Mouse (Mus musculus): ENCODE measurements around the gene Gadl1. TPM values are rescaled to one million over a fixed set of nuclear protein-coding genes. Genes with fewer than 3 reads are reported as not detected.
A peak's percentile ranks its signal among the peaks of the same experiment; 100 is the strongest.

The Gadl1 gene
- polyA plus RNA-seq (2015; fragmentation: Nextera tagmentation; extraction: Ambion mirVana) = 0.60 and 1.00 TPM in 2 replicates

DNA sequence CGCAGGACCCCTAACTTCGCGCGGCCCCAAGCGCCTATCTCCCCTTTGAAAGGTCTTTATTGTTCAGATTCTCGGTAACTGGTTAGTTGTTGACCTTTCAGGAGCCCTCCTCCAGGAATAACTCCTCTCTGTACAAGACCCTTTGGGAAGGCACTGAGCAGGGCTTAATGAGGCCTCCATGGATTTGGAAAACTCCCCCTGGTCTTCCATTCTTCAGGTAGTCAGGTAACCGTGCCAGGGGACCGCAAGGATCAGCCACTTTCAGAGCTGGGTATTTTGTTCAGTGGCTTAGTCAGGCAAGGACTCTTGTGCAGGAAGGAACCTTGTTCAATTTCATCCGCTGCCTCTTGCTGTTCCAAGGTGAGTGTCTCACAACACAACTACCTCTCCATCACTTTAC, at the start of gene Gadl1:
TSS of gene Gadl1 (plus strand) at position 301 of the 400 bp plus-strand sequence.
- Histone ChIP-seq H3K4me1 (peaks cover 19% of the 10 kb centered on the region), H3K27ac (no peak within 1 kb of the TSS), H3K9me3 (no peaks in the 10 kb centered on the region), H3K36me3 (no peaks in the 10 kb centered on the region), H3K27me3 (0 out of 2 replicates have a peak, but pooled peaks cover 4% of the 10 kb centered on the region), H3K9ac (peak within 1 kb of the TSS; percentile 39; the same call in 1 of the 2 replicates), H3K4me3 (peak within 1 kb of the TSS; percentile 11; the same call in 1 of the 2 replicates), H3K4me2 (replicated peaks) (peak within 1 kb of the TSS; percentile 49)
- ATAC-seq (ENCODE audit: low FRiP score, low read depth) = no peak
- 71% methylated on average over 9 of the region's 9 CpGs for WGBS

- H3K9me3 ChIP-seq = no peaks in the 10 kb centered on the region
- no peak overlapping the region for H3K4me2 ChIP-seq (replicated peaks)
- 81% methylated on average over 5 of the region's 5 CpGs for WGBS
- no peaks in the 10 kb centered on the region for H3K4me1 ChIP-seq
- no peak overlapping the region for H3K4me3 ChIP-seq
- no peak overlapping the region for H3K27ac ChIP-seq
- no peaks in the 10 kb centered on the region for H3K36me3 ChIP-seq
- no peak for ATAC-seq (ENCODE audit: low FRiP score, low read depth)
- no peak overlapping the region for H3K9ac ChIP-seq
- no peaks in the 10 kb centered on the region for H3K27me3 ChIP-seq
Measured at GRCm38 (mm10) chr9:115862802-115863201, 46.5 kb upstream of the Gadl1 start.

DNA sequence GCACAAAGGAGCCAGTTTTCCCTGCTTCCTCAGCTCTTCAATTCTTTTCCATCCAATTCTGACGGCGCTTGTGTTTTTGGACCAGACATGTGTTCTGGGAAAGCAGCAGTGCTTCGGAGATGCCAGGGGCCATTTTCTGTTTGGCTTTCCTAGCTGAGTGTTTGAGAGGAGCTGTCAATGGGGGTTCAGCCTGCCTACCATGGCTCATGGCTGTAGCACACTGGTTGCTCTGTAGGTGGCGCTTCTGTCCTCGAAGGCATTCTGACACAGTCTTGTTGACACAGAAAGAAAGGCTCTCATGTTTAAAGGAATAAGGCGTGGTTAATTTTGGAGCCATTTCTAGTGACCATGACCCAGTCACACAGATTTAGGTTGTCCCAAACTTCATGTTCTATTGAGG, 45.9 kb upstream of the Gadl1 start:
- Histone ChIP-seq H3K27me3 (no peaks in the 10 kb centered on the region), H3K36me3 (no peaks in the 10 kb centered on the region), H3K4me3 (no peak overlapping the region), H3K4me1 (no peaks in the 10 kb centered on the region), H3K4me2 (replicated peaks) (no peak overlapping the region), H3K9ac (no peak overlapping the region), H3K27ac (no peak overlapping the region), H3K9me3 (no peaks in the 10 kb centered on the region)
- WGBS = 74% methylated on average over 6 of the region's 6 CpGs
- no peak for ATAC-seq (ENCODE audit: low FRiP score, low read depth)

DNA sequence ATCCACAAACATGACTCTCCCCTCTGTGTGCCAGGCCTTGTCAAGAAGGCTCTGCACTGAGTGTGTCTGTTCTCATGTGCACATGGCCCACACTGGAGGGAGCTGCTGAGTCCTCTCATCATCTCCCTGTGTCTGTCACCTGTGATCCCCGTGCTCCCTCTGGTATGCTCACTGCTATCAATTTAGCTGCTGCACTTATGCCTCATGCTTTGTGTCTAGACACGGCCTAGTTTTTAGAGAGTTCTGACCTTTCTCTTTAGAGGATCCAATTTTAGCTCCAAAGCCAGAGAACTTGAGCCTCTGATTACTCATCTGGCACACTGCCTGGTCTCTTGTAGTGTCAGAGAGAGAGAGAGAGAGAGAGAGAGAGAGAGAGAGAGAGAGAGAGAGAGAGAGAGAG, 42.0 kb upstream of the Gadl1 start:
- Histone ChIP-seq H3K36me3 (no peaks in the 10 kb centered on the region), H3K9ac (no peak overlapping the region), H3K4me2 (replicated peaks) (no peak overlapping the region), H3K4me1 (no peaks in the 10 kb centered on the region), H3K4me3 (no peak overlapping the region), H3K27me3 (no peaks in the 10 kb centered on the region), H3K27ac (no peak overlapping the region), H3K9me3 (no peaks in the 10 kb centered on the region)
- WGBS = 45% methylated on average over 2 of the region's 2 CpGs
- no peak for ATAC-seq (ENCODE audit: low FRiP score, low read depth)

- H3K9me3 ChIP-seq = peaks cover 6% of the 10 kb centered on the region; the same call in 1 of the 2 replicates
- no peaks in the 10 kb centered on the region for H3K4me1 ChIP-seq
- no peak overlapping the region for H3K4me3 ChIP-seq
- no peaks in the 10 kb centered on the region for H3K36me3 ChIP-seq
- no peak overlapping the region for H3K27ac ChIP-seq
- no peak overlapping the region for H3K4me2 ChIP-seq (replicated peaks)
- no peaks in the 10 kb centered on the region for H3K27me3 ChIP-seq
- 88% methylated on average over 13 of the region's 13 CpGs for WGBS
- ATAC-seq (ENCODE audit: low FRiP score, low read depth) = no peak
- H3K9ac ChIP-seq = no peak overlapping the region
Measured at GRCm38 (mm10) chr9:115870168-115870567, 39.1 kb upstream of the Gadl1 start.

GRCm38 (mm10) chr9:115870640-115871039, 38.6 kb upstream of the Gadl1 start:
- 86% methylated on average over 5 of the region's 5 CpGs for WGBS
- H3K27me3 ChIP-seq = no peaks in the 10 kb centered on the region
- no peaks in the 10 kb centered on the region for H3K4me1 ChIP-seq
- no peaks in the 10 kb centered on the region for H3K36me3 ChIP-seq
- no peak overlapping the region for H3K4me2 ChIP-seq (replicated peaks)
- no peak for ATAC-seq (ENCODE audit: low FRiP score, low read depth)
- peaks cover 6% of the 10 kb centered on the region; the same call in 1 of the 2 replicates for H3K9me3 ChIP-seq
- no peak overlapping the region for H3K4me3 ChIP-seq
- no peak overlapping the region for H3K9ac ChIP-seq
- H3K27ac ChIP-seq = no peak overlapping the region

DNA sequence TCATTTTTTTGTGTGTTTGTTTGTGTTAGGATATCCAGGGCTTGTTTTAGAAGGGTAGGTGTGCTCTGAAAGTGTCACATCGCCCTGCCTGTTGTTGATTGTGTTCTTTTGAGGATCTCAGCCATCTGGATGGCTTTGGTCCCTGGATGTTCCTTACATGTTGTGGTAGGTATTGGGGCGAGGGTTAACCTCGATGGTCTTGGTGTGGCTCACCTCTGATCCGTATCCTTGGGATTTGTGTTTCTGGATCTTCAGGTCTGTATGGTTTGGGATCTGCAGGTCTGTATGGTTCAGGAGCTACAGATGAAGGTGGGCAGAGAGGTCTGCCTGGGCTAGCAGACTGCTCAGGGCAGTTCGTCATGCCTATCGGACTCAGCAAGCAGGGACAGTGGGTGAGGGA, 28.8 kb upstream of the Gadl1 start:
- Histone ChIP-seq H3K27ac (no peak overlapping the region), H3K4me2 (replicated peaks) (no peak overlapping the region), H3K9ac (no peak overlapping the region), H3K27me3 (no peaks in the 10 kb centered on the region), H3K4me1 (no peaks in the 10 kb centered on the region), H3K4me3 (no peak overlapping the region), H3K9me3 (peaks cover 7% of the 10 kb centered on the region), H3K36me3 (no peaks in the 10 kb centered on the region)
- WGBS = 86% methylated on average over 6 of the region's 6 CpGs
- no peak for ATAC-seq (ENCODE audit: low FRiP score, low read depth)

GRCm38 (mm10) chr9:115881137-115881536, 28.1 kb upstream of the Gadl1 start:
- Histone ChIP-seq H3K4me2 (replicated peaks) (no peak overlapping the region), H3K9ac (no peak overlapping the region), H3K4me1 (no peaks in the 10 kb centered on the region), H3K27ac (no peak overlapping the region), H3K36me3 (no peaks in the 10 kb centered on the region), H3K4me3 (no peak overlapping the region), H3K9me3 (peaks cover 7% of the 10 kb centered on the region), H3K27me3 (no peaks in the 10 kb centered on the region)
- 85% methylated on average over 3 of the region's 3 CpGs for WGBS
- ATAC-seq (ENCODE audit: low FRiP score, low read depth) = no peak

DNA sequence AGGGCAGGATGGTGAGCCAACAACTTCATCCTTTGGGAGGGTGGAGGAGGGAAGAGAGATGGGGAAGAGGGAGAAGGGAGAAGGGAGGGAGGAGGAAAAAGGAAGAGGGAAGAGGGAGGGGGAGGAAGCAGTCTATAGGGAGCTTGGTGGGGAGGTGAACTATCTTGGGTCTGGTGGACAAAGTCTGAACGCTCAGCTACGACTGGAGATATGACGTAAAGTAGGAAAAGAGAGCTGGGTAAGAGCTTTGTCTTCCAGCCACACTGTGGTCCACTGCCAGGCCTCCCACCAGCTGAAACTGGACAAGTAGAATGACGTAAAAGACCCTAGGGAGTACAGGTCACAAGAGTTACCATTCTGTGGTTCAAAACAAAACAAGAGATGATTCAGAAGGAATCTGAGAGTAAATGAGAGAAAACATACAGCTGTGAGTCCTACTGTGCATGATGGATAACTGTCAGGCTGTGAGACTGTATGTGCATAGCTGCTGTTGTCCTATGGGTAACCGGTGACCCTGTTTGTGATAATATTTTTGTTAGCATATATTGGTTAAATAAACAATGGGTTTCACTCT, 26.5 kb upstream of the Gadl1 start:
- H3K4me1 ChIP-seq = no peaks in the 10 kb centered on the region
- peaks cover 8% of the 10 kb centered on the region for H3K9me3 ChIP-seq
- 77% methylated on average over 5 of the region's 5 CpGs for WGBS
- H3K4me3 ChIP-seq = no peak overlapping the region
- ATAC-seq (ENCODE audit: low FRiP score, low read depth) = no peak
- no peaks in the 10 kb centered on the region for H3K27me3 ChIP-seq
- H3K36me3 ChIP-seq = no peaks in the 10 kb centered on the region
- H3K4me2 ChIP-seq (replicated peaks) = no peak overlapping the region
- H3K27ac ChIP-seq = no peak overlapping the region
- H3K9ac ChIP-seq = no peak overlapping the region

GRCm38 (mm10) chr9:115883413-115883812, 25.8 kb upstream of the Gadl1 start:
- no peaks in the 10 kb centered on the region for H3K36me3 ChIP-seq
- H3K4me2 ChIP-seq (replicated peaks) = no peak overlapping the region
- ATAC-seq (ENCODE audit: low FRiP score, low read depth) = no peak
- H3K4me1 ChIP-seq = no peaks in the 10 kb centered on the region
- H3K9me3 ChIP-seq = peaks cover 7% of the 10 kb centered on the region
- H3K9ac ChIP-seq = no peak overlapping the region
- H3K27me3 ChIP-seq = no peaks in the 10 kb centered on the region
- no peak overlapping the region for H3K4me3 ChIP-seq
- H3K27ac ChIP-seq = no peak overlapping the region
- WGBS = 86% methylated on average over 5 of the region's 5 CpGs

- no peaks in the 10 kb centered on the region for H3K4me1 ChIP-seq
- no peaks in the 10 kb centered on the region for H3K36me3 ChIP-seq
- no peak overlapping the region for H3K4me2 ChIP-seq (replicated peaks)
- no peak overlapping the region for H3K4me3 ChIP-seq
- no peak overlapping the region for H3K9ac ChIP-seq
- 87% methylated on average over 5 of the region's 5 CpGs for WGBS
- H3K9me3 ChIP-seq = peaks cover 7% of the 10 kb centered on the region
- ATAC-seq (ENCODE audit: low FRiP score, low read depth) = no peak
- no peak overlapping the region for H3K27ac ChIP-seq
- H3K27me3 ChIP-seq = no peaks in the 10 kb centered on the region
Measured at GRCm38 (mm10) chr9:115887571-115887970, 21.7 kb upstream of the Gadl1 start.

DNA sequence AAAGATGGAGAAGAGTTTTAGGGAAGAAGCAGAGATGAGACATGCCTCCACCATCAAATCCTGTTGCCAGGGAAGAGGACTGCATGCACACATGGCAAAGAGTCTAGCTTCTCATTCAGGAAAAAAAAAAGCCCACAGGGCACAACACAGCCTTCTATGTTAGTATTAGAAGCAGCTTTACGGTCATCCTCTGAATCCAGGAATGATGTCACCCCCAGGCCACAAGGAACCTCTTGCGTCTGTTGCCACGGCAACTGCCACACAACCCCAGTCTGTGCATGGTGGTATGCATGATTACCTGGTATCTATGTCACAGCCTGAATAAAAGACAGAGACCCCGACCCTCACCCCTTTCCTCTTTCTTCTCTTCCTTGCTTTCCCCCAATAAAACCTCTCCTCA, 16.1 kb upstream of the Gadl1 start:
- WGBS = 67% methylated on average over 4 of the region's 4 CpGs
- no peak overlapping the region for H3K27ac ChIP-seq
- no peak overlapping the region for H3K4me2 ChIP-seq (replicated peaks)
- no peak overlapping the region for H3K9ac ChIP-seq
- no peak for ATAC-seq (ENCODE audit: low FRiP score, low read depth)
- H3K4me3 ChIP-seq = no peak overlapping the region
- H3K9me3 ChIP-seq = peaks cover 3% of the 10 kb centered on the region; the same call in 1 of the 2 replicates
- no peaks in the 10 kb centered on the region for H3K27me3 ChIP-seq
- no peaks in the 10 kb centered on the region for H3K36me3 ChIP-seq
- H3K4me1 ChIP-seq = no peaks in the 10 kb centered on the region

DNA sequence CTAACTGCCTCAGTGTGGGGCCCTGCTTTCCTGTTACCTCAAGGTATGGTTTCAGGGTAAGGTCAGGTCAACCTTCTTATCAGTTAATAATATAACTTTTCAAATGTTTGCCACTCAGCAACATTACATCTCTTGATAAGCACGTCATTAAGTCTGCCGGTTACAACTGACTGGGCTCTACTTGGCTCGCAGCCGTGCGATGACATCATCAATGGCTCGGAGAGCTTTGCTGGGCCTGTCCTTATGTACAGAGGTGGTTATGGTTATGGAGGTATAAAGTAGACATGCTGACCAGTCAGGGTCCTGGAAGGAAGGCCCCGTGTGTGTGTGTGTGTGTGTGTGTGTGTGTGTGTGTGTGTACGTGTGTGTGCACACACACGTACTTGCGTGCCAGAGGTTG, 15.3 kb upstream of the Gadl1 start:
- Histone ChIP-seq H3K4me1 (no peaks in the 10 kb centered on the region), H3K9ac (no peak overlapping the region), H3K27ac (no peak overlapping the region), H3K4me3 (no peak overlapping the region), H3K27me3 (no peaks in the 10 kb centered on the region), H3K9me3 (peaks cover 3% of the 10 kb centered on the region; the same call in 1 of the 2 replicates), H3K4me2 (replicated peaks) (no peak overlapping the region), H3K36me3 (no peaks in the 10 kb centered on the region)
- no peak for ATAC-seq (ENCODE audit: low FRiP score, low read depth)
- 93% methylated on average over 10 of the region's 10 CpGs for WGBS

Data from limb, embryonic 13.5 days (tissue).